Mouse (Mus musculus): ENCODE measurements around the gene Ttll5.

GRCm38 (mm10) chr12:86007377-86007776, 182.9 kb downstream of the Ttll5 start:
- TF ChIP-seq GATA1 (IDR thresholded peaks at IDR 0.05; ENCODE audit: low read length) (no peak), TAL1 (IDR thresholded peaks at IDR 0.05; ENCODE audit: low read length) (no peak)

Data from erythroblast, embryonic 14.5 days (primary cell).